Mouse (Mus musculus) limb, embryonic 14.5 days (tissue): ENCODE measurements around the gene Ap1g2. TPM values are rescaled to one million over a fixed set of nuclear protein-coding genes. Genes with fewer than 3 reads are reported as not detected.
A peak's percentile ranks its signal among the peaks of the same experiment; 100 is the strongest.

Experiments
- ATAC-seq: fragments of 200-750 bp; cut with Nextera tagmentation; 2 replicates; pipeline ENCODE4 v1.8.0; 2017; ENCODE audit warnings: low read depth, moderate number of reproducible peaks, moderate TSS enrichment; ENCODE audit not compliant: low FRiP score
- DNase-seq: peaks from one replicate; pipeline ENCODE4 v3.0.0-alpha.2; 2015; ENCODE audit warnings: low spot score
- H3K27ac ChIP-seq: fragments of 300-500 bp; sonication (generic); replicated peaks from 2 replicates; pipeline ENCODE4 v1.5.1; 2014; ENCODE audit warnings: low read depth, mild to moderate bottlenecking, low read length, moderate library complexity, mixed read lengths
- H3K27me3 ChIP-seq: fragments of 300-500 bp; sonication (generic); 2 replicates; pipeline ENCODE4 v1.6.1; 2014; ENCODE audit warnings: low read length, mixed read lengths; ENCODE audit not compliant: control insufficient read depth, insufficient read depth
- H3K36me3 ChIP-seq: fragments of 300-500 bp; sonication (generic); 2 replicates; pipeline ENCODE4 v1.6.1; 2014; ENCODE audit warnings: mild to moderate bottlenecking, low read length, moderate library complexity, mixed read lengths; ENCODE audit not compliant: control insufficient read depth, insufficient read depth
- H3K4me1 ChIP-seq: fragments of 300-500 bp; sonication (generic); 2 replicates; pipeline ENCODE4 v1.6.1; 2014; ENCODE audit warnings: antibody characterized with exemption, low read length, mixed read lengths; ENCODE audit not compliant: control insufficient read depth, insufficient read depth
- H3K4me2 ChIP-seq: fragments of 300-500 bp; sonication (generic); replicated peaks from 2 replicates; pipeline ENCODE4 v1.6.1; 2014; ENCODE audit warnings: low read depth, mild to moderate bottlenecking, low read length, moderate library complexity; ENCODE audit not compliant: severe bottlenecking
- H3K4me3 ChIP-seq: fragments of 300-500 bp; sonication (generic); replicated peaks from 2 replicates; pipeline ENCODE4 v1.5.1; 2014; ENCODE audit warnings: low read length
- H3K9ac ChIP-seq: fragments of 300-500 bp; sonication (generic); 2 replicates; pipeline ENCODE4 v1.6.1; 2014; ENCODE audit warnings: mild to moderate bottlenecking, low read depth, low read length, moderate library complexity; ENCODE audit not compliant: severe bottlenecking
- H3K9me3 ChIP-seq: fragments of 300-500 bp; sonication (generic); 2 replicates; pipeline ENCODE4 v1.6.1; 2016; ENCODE audit warnings: low read length; ENCODE audit not compliant: control insufficient read depth
- POLR2A ChIP-seq: fragments of 200-500 bp; IDR thresholded peaks from 2 replicates; pipeline ENCODE4 v1.8.0; 2012; ENCODE audit warnings: inconsistent platforms, mild to moderate bottlenecking, moderate library complexity, borderline replicate concordance; ENCODE audit not compliant: insufficient read depth, insufficient read length; ENCODE audit errors: extremely low read depth
- WGBS: fragments of 180-500 bp; shearing (Covaris S2); extraction: QIAGEN DNeasy Blood & Tissue Kit; methylation state at CpG from one replicate; pipeline ENCODE4 v1.1.7; 2014; 5-methylcytosine and 5-hydroxymethylcytosine counted together
- polyA plus RNA-seq, 2 experiments: library from polyadenylated mRNA; depleted of rRNA in 1 of 2; stranded (reverse) in 1 of 2; unstranded in 1 of 2; fragments of >200 nt; fragmentation: Nextera tagmentation in 1 of 2; extraction: Ambion mirVana in 1 of 2; gene quantifications; 2 replicates each; pipeline versions ENCODE4 v1.2.1 to v1.2.3; 2012 to 2014

Ap1g2 gene
- polyA plus RNA-seq, 2 experiments: 20.4 to 22.9 TPM

DNA sequence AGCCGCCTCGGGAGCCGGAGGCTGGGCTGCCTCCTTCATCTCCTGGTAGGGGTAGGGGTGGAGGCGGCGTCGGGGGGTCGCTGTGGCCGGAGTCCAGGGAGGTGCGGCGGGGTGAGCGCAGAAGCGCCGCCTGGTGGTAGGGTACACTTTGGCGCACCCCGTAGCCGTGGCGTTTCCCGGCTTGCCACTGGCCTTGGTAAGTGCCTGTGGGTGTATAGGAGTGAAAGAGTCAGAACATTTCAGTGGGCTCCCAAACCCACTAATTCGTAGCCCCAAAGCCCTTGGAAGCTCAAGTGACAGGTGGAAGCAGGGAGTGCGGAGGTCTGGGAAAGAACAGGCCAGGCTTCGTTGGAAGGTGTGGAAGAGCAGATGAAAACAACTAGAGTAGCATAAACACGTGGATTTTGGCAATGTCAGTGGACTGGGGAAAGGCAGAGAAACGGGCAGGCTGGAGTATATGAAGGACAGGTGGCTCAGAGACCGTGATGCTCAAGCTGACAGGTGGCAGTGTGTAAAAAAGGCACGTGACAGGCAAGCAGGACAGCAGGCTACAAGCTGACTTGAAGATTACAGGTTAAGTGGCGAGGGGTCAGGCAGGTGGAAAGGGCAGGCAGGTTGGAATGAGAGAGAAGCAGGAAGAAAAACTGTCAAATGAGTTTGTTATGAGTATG, 7.7 kb upstream of the Ap1g2 start:
- Histone ChIP-seq H3K4me2 (peak overlapping the region; percentile 99), H3K27me3 (peaks cover 39% of the 10 kb centered on the region)
- 9% methylated on average over 26 of the region's 26 CpGs for WGBS

DNA sequence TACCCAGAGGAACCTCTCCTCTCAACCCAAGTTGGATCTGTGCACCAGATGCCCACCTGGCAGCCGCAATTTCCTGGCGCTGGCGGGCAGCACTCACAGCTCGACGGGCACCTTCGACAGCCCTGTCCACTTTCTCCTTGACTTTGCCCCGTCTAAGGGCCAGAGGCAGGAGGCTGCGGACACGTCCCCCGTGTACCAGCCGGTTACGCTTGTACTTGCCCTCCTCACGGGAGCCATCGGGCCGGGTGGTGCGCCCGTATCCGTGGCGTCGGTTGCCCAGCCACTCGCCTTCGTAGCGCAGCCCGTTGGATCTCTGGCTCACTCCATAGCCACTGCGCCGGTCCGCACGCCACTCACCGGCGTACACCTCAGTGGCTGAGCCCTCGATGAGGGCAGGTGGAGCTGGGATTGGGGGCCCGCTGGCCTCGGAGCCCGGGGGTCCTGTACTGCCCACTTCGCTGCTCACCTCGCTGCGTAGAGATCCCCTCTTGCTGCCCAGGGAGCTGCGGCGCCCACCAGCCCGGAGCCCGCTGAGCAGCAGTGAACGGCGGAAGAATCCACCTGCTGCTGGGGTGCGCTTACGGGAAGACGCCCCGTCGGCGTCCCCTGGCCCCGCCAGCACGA, 7.1 kb upstream of the Ap1g2 start:
- no peaks in the 10 kb centered on the region; the same call in 1 of the 2 replicates for H3K36me3 ChIP-seq
- H3K9ac ChIP-seq: no peak overlapping the region
- no peak for ATAC-seq
- H3K27me3 ChIP-seq: peaks cover 39% of the 10 kb centered on the region
- 69% methylated on average over 51 of the region's 51 CpGs for WGBS
- DNase-seq: no peak
- no peak overlapping the region for H3K4me2 ChIP-seq
- H3K4me1 ChIP-seq: peaks cover 18% of the 10 kb centered on the region; the same call in 1 of the 2 replicates
- H3K9me3 ChIP-seq: no peaks in the 10 kb centered on the region
- no peak overlapping the region for H3K27ac ChIP-seq
- no peak overlapping the region for H3K4me3 ChIP-seq
- TF ChIP-seq POLR2A: no peak

More for the DNA sequence above, 7.7 kb upstream of the Ap1g2 start:
- TF ChIP-seq POLR2A: no peak
- H3K4me1 ChIP-seq: peaks cover 15% of the 10 kb centered on the region; the same call in 1 of the 2 replicates
- ATAC-seq (no peak), DNase-seq (no peak)
- H3K27ac ChIP-seq: no peak overlapping the region
- H3K36me3 ChIP-seq: no peaks in the 10 kb centered on the region; the same call in 1 of the 2 replicates
- no peaks in the 10 kb centered on the region for H3K9me3 ChIP-seq
- H3K9ac ChIP-seq: no peak overlapping the region
- peak overlapping the region; percentile 64 for H3K4me3 ChIP-seq

DNA sequence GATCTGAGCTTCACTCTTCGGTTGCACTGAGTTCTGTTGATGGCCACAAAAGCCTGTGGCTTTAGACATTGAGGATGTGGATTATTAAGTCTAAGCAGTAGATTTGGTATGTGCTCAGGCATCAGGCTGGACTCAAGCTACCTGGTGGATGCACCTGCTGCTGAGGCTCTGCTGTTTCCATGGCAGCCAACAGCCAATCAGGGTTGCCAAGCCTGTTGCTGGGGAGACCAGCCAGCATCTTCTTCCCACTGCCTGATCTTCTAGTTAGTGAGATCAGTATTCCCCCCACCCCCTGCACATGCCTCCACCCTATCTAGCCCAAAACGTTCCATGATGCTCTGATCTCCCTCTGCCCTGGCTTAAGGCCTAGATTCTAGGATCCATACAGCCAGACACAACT, 5.3 kb upstream of the Ap1g2 start:
- Histone ChIP-seq H3K27ac (no peak overlapping the region), H3K9me3 (no peaks in the 10 kb centered on the region), H3K4me3 (no peak overlapping the region), H3K9ac (no peak overlapping the region), H3K36me3 (no peaks in the 10 kb centered on the region; the same call in 1 of the 2 replicates), H3K27me3 (peaks cover 36% of the 10 kb centered on the region), H3K4me2 (no peak overlapping the region), H3K4me1 (peaks cover 16% of the 10 kb centered on the region)
- no peak for ATAC-seq
- DNase-seq: no peak
- 81% methylated on average over 2 of the region's 2 CpGs for WGBS
- no peak for TF ChIP-seq POLR2A

DNA sequence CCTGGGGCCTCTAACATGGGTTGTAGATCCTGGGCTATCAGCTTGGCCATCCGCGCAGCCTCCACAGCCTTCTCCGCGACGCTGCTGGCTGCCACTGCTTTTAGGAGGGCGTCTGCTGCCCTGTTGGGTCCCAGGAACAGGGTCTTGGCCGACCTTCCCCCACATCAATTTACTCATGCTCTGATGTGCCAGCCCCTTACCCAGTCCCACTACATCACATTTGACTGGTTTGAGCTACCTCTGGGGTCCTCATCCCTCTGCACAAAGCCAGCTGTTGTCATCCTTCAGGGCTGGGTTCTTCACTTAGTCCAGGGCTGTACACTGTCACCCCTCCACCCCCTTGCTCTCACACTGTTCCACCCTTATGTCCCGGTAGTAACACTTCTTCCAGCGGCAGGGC, 3.7 kb upstream of the Ap1g2 start:
- no peak overlapping the region for H3K9ac ChIP-seq
- no peak overlapping the region for H3K27ac ChIP-seq
- no peaks in the 10 kb centered on the region; the same call in 1 of the 2 replicates for H3K36me3 ChIP-seq
- peaks cover 20% of the 10 kb centered on the region for H3K27me3 ChIP-seq
- WGBS: 29% methylated on average over 9 of the region's 9 CpGs
- no peak overlapping the region for H3K4me3 ChIP-seq
- no peak for ATAC-seq
- no peak for TF ChIP-seq POLR2A
- H3K9me3 ChIP-seq: no peaks in the 10 kb centered on the region
- H3K4me1 ChIP-seq: peaks cover 15% of the 10 kb centered on the region
- DNase-seq: no peak
- no peak overlapping the region for H3K4me2 ChIP-seq

DNA sequence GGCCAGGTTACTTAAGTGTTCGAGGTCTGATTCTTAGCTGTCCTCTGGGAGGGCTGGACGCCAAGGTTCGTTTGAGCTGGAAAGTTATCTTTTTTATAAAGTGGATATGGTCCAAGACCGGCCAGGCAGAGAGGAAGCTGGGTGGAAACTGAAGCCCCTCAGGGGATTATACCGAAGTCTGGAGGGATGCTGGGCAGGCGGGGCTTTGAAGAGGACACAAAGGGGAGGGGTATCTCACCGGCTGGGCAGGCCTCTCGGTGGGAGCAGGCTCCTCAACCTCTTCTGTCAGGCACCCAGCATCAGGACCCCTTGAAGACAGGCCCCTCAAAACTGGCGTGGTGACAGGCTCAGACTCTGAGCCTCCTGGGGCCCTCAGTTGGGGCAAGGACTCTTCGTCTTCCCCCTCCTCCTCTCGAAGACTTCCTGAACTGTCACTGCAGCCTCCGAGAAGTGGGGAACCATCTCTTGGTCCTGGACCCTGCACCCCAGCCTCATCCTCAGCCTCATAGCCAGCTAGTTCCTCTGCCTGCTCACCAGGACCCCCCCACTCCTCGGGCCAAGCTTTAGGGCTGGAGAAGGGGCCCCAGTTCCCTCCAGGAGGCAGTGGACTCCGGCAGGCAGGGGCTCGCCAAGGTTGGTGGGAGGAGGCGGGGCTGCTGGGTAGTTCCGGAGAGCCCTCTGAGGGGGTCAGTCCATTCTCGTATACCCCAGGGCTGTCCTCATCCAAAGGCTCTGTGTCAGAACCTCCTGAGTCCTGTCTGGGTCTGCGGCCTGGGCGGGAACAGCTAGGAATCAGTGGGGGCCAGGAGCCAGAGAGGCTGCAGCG, 2.9 kb upstream of the Ap1g2 start:
- no peak for TF ChIP-seq POLR2A
- no peaks in the 10 kb centered on the region; the same call in 1 of the 2 replicates for H3K36me3 ChIP-seq
- H3K9me3 ChIP-seq: no peaks in the 10 kb centered on the region
- DNase-seq: no peak
- no peak overlapping the region for H3K4me2 ChIP-seq
- H3K4me1 ChIP-seq: peaks cover 15% of the 10 kb centered on the region
- 11% methylated on average over 19 of the region's 21 CpGs for WGBS
- no peak overlapping the region for H3K9ac ChIP-seq
- ATAC-seq: no peak
- peaks cover 15% of the 10 kb centered on the region for H3K27me3 ChIP-seq
- H3K27ac ChIP-seq: no peak overlapping the region
- H3K4me3 ChIP-seq: no peak overlapping the region
